In genomic region chr1:106131697-106132349, GRCm38 (mm10) we compare ENCODE assay signal across 14 mouse cellular contexts. TPM values are rescaled to one million over a fixed set of nuclear protein-coding genes. Genes with fewer than 3 reads are reported as not detected.
DNase-seq lines count a peak whose midpoint lies in the region; ATAC-seq lines count a peak whose summit lies in the region.
"Had no signal": no experiment of that assay in that cellular context is flagged by ENCODE, and none has a peak within 500 bp of the region (broad histone marks: within the 10 kb centered on the region; RNA-seq: fewer than 3 reads in every experiment).

No protein-coding gene starts in this region.

- DNase-seq in heart, adult 11 months = peak; percentile 66
- no peak for DNase-seq in midbrain, embryonic 11.5 days (ENCODE audit: low spot score, missing footprints)
- no peak for DNase-seq in midbrain, embryonic 10.5 days (ENCODE audit: low spot score)
- DNase-seq in urinary bladder, postnatal 14 days (ENCODE audit: low spot score) = no peak
- DNase-seq: adrenal gland, postnatal 36 days; cerebellum, adult 9-10 months; kidney, adult 9 months; layer of hippocampus, adult 9-11 months; thymus, postnatal 14 days had no signal

- no peak for ATAC-seq in heart, embryonic 12.5 days (ENCODE audit: insufficient number of reproducible peaks, low FRiP score)
- peak; percentile 54 for ATAC-seq in midbrain, embryonic 11.5 days (ENCODE audit: low FRiP score)
- 0 out of 2 replicates have a peak, but pooled peaks have one; percentile 28 for ATAC-seq in embryonic facial prominence, embryonic 12.5 days (ENCODE audit: insufficient number of reproducible peaks, insufficient read depth, low FRiP score, low TSS enrichment)
- ATAC-seq in neural tube, embryonic 14.5 days (ENCODE audit: low read depth) = peak; percentile 71; the same call in 1 of the 2 replicates
- ATAC-seq: Patski had no signal

- no peak overlapping the region for H3K9ac ChIP-seq in heart, embryonic 12.5 days
- H3K9ac ChIP-seq in midbrain, embryonic 11.5 days (ENCODE audit: low read length) = no peak overlapping the region
- H3K9ac ChIP-seq in embryonic facial prominence, embryonic 12.5 days = no peak overlapping the region
- no peak overlapping the region for H3K9ac ChIP-seq in neural tube, embryonic 14.5 days (replicated peaks; ENCODE audit: low read depth, low read length)

- H3K36me3 ChIP-seq in heart, embryonic 12.5 days = no peaks in the 10 kb centered on the region
- no peaks in the 10 kb centered on the region for H3K36me3 ChIP-seq in midbrain, embryonic 11.5 days (ENCODE audit: control insufficient read depth, insufficient read depth, low read length)
- no peaks in the 10 kb centered on the region for H3K36me3 ChIP-seq in midbrain, embryonic 10.5 days
- no peaks in the 10 kb centered on the region for H3K36me3 ChIP-seq in embryonic facial prominence, embryonic 12.5 days
- H3K36me3 ChIP-seq in neural tube, embryonic 14.5 days (ENCODE audit: control insufficient read depth, insufficient read depth, low read length) = no peaks in the 10 kb centered on the region

- no peaks in the 10 kb centered on the region for H3K27me3 ChIP-seq in heart, embryonic 12.5 days (replicated peaks)
- no peaks in the 10 kb centered on the region for H3K27me3 ChIP-seq in midbrain, embryonic 11.5 days (ENCODE audit: control insufficient read depth, insufficient read depth, low read length)
- no peaks in the 10 kb centered on the region for H3K27me3 ChIP-seq in midbrain, embryonic 10.5 days (ENCODE audit: low read depth, poor library complexity, severe bottlenecking)
- no peaks in the 10 kb centered on the region for H3K27me3 ChIP-seq in embryonic facial prominence, embryonic 12.5 days
- no peaks in the 10 kb centered on the region for H3K27me3 ChIP-seq in neural tube, embryonic 14.5 days (ENCODE audit: control insufficient read depth, insufficient read depth, low read length)
- H3K27me3 ChIP-seq: Patski had no signal

- no peaks in the 10 kb centered on the region for H3K9me3 ChIP-seq in heart, embryonic 12.5 days (replicated peaks)
- H3K9me3 ChIP-seq in midbrain, embryonic 11.5 days (ENCODE audit: control insufficient read depth, low read length) = no peaks in the 10 kb centered on the region
- no peaks in the 10 kb centered on the region for H3K9me3 ChIP-seq in midbrain, embryonic 10.5 days (replicated peaks)
- H3K9me3 ChIP-seq in embryonic facial prominence, embryonic 12.5 days = no peaks in the 10 kb centered on the region
- no peaks in the 10 kb centered on the region for H3K9me3 ChIP-seq in neural tube, embryonic 14.5 days (ENCODE audit: control insufficient read depth, low read length)

- 52% methylated on average over 4 of the region's 4 CpGs for WGBS in heart, embryonic 12.5 days
- 72% methylated on average over 4 of the region's 4 CpGs for WGBS in midbrain, embryonic 11.5 days
- WGBS in midbrain, embryonic 10.5 days = 82% methylated on average over 4 of the region's 4 CpGs
- WGBS in embryonic facial prominence, embryonic 12.5 days = 72% methylated on average over 4 of the region's 4 CpGs
- 73% methylated on average over 4 of the region's 4 CpGs for WGBS in neural tube, embryonic 14.5 days

- no peak overlapping the region for H3K4me3 ChIP-seq in heart, embryonic 12.5 days
- H3K4me3 ChIP-seq in midbrain, embryonic 11.5 days (ENCODE audit: low read depth, low read length) = no peak overlapping the region
- H3K4me3 ChIP-seq in midbrain, embryonic 10.5 days = no peak overlapping the region
- H3K4me3 ChIP-seq in embryonic facial prominence, embryonic 12.5 days = no peak overlapping the region
- no peak overlapping the region for H3K4me3 ChIP-seq in neural tube, embryonic 14.5 days (ENCODE audit: low read depth, low read length)

- no peaks in the 10 kb centered on the region; the same call in 1 of the 2 replicates for H3K4me1 ChIP-seq in heart, embryonic 12.5 days (replicated peaks)
- H3K4me1 ChIP-seq in midbrain, embryonic 11.5 days (ENCODE audit: control insufficient read depth, insufficient read depth, low read length) = no peaks in the 10 kb centered on the region
- no peaks in the 10 kb centered on the region for H3K4me1 ChIP-seq in midbrain, embryonic 10.5 days
- H3K4me1 ChIP-seq in embryonic facial prominence, embryonic 12.5 days = 0 out of 2 replicates have a peak, but pooled peaks cover 5% of the 10 kb centered on the region
- H3K4me1 ChIP-seq in neural tube, embryonic 14.5 days (ENCODE audit: control insufficient read depth, insufficient read depth, low read length) = 0 out of 2 replicates have a peak, but pooled peaks cover 4% of the 10 kb centered on the region

- no peak overlapping the region for H3K27ac ChIP-seq in heart, embryonic 12.5 days (ENCODE audit: poor library complexity, severe bottlenecking)
- no peak overlapping the region for H3K27ac ChIP-seq in midbrain, embryonic 11.5 days (ENCODE audit: low read depth, low read length)
- H3K27ac ChIP-seq in midbrain, embryonic 10.5 days (replicated peaks) = no peak overlapping the region
- no peak overlapping the region for H3K27ac ChIP-seq in embryonic facial prominence, embryonic 12.5 days
- H3K27ac ChIP-seq in neural tube, embryonic 14.5 days (ENCODE audit: low read depth, low read length) = no peak overlapping the region

- H3K4me2 ChIP-seq in heart, embryonic 12.5 days = no peak overlapping the region
- no peak overlapping the region for H3K4me2 ChIP-seq in midbrain, embryonic 11.5 days
- H3K4me2 ChIP-seq in embryonic facial prominence, embryonic 12.5 days (replicated peaks) = no peak overlapping the region
- no peak overlapping the region for H3K4me2 ChIP-seq in neural tube, embryonic 14.5 days (ENCODE audit: low read depth, low read length)
- H3K4me2 ChIP-seq: liver, embryonic 11.5 days had no signal

RNA-seq across cellular contexts. Expression of gene Phlpp1, which starts 39.7 kb away (rescaled TPM):
- 4.4 and 4.8 TPM in 2 replicates for polyA plus RNA-seq in heart, embryonic 12.5 days (2016; fragmentation: Nextera tagmentation; extraction: Ambion mirVana)
- 6.2 and 6.8 TPM in 2 replicates for polyA plus RNA-seq in midbrain, embryonic 11.5 days (2014; fragmentation: Nextera tagmentation; extraction: Ambion mirVana)
- 4.8 and 5.0 TPM in 2 replicates for polyA plus RNA-seq in midbrain, embryonic 10.5 days (2016; fragmentation: Nextera tagmentation; extraction: Ambion mirVana)
- polyA plus RNA-seq in embryonic facial prominence, embryonic 12.5 days (2016; fragmentation: Nextera tagmentation; extraction: Ambion mirVana) = 5.0 and 5.1 TPM in 2 replicates
- polyA plus RNA-seq in neural tube, embryonic 14.5 days (2014; fragmentation: Nextera tagmentation; extraction: Ambion mirVana) = 10.3 and 11.8 TPM in 2 replicates
